Mouse (Mus musculus) midbrain, embryonic 10.5 days (tissue): ENCODE results near the gene Wnt11. TPM values are rescaled to one million over a fixed set of nuclear protein-coding genes. Genes with fewer than 3 reads are reported as not detected.

Experiments used
- DNase-seq: peaks from one replicate; pipeline ENCODE4 v3.0.0-alpha.2; 2017; ENCODE audit warnings: low spot score
- H3K27ac ChIP-seq: fragments of 300-500 bp; sonication (generic); replicated peaks from 2 replicates; pipeline ENCODE4 v1.5.1; 2016; ENCODE audit warnings: mild to moderate bottlenecking
- H3K27me3 ChIP-seq: fragments of 300-500 bp; sonication (generic); 2 replicates; pipeline ENCODE4 v1.6.1; 2016; ENCODE audit warnings: low read depth, mild to moderate bottlenecking; ENCODE audit not compliant: poor library complexity, severe bottlenecking
- H3K36me3 ChIP-seq: fragments of 300-500 bp; sonication (generic); 2 replicates; pipeline ENCODE4 v1.6.1; 2016; ENCODE audit warnings: mild to moderate bottlenecking, moderate library complexity
- H3K4me1 ChIP-seq: fragments of 300-500 bp; sonication (generic); 2 replicates; pipeline ENCODE4 v1.6.1; 2016
- H3K4me3 ChIP-seq: fragments of 300-500 bp; sonication (generic); 2 replicates; pipeline ENCODE4 v1.5.1; 2016; ENCODE audit warnings: mild to moderate bottlenecking, moderate library complexity
- H3K9me3 ChIP-seq: fragments of 300-500 bp; sonication (generic); replicated peaks from 2 replicates; pipeline ENCODE4 v1.6.1; 2016; ENCODE audit warnings: mild to moderate bottlenecking
- WGBS: fragments of 180-500 bp; shearing (Covaris S2); methylation state at CpG from one replicate; pipeline ENCODE4 v1.1.7; 2016; 5-methylcytosine and 5-hydroxymethylcytosine counted together
- polyA plus RNA-seq: library from polyadenylated mRNA; unstranded; fragments of >200 nt; fragmentation: Nextera tagmentation; extraction: Ambion mirVana; gene quantifications from 2 replicates; pipeline ENCODE4 v1.2.1, GENCODE M21; 2016

The Wnt11 gene
- polyA plus RNA-seq, 1 experiment from 2014 or later = 0.70 TPM

GRCm38 (mm10) chr7:98901120-98901519, 66.2 kb downstream of the Wnt11 start:
- WGBS = 92% methylated on average over 1 of the region's 1 CpGs
- Histone ChIP-seq H3K27me3 (no peaks in the 10 kb centered on the region; the same call in 1 of the 2 replicates), H3K4me1 (peaks cover 25% of the 10 kb centered on the region), H3K36me3 (no peaks in the 10 kb centered on the region), H3K9me3 (no peaks in the 10 kb centered on the region; the same call in 1 of the 2 replicates), H3K27ac (no peak overlapping the region), H3K4me3 (no peak overlapping the region)
- no peak for DNase-seq

DNA sequence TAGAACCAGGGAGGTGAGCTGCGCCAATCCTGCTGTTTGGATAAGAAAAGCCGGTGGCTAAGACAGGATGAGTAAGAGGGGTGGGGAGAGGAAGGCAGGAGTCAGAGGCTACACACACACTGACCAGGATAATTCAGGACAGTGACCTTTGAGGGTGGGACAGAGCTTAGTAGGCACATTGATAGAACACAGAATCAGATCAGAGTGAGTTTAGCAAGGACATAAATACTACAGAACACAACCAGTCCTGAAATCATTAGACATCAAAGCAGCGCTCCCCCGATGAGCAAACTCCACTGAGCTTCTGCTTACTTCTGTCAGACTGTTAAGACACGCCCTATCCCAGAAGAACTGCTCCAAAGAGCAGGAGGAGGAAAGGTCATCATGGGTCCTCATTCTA, 69.0 kb downstream of the Wnt11 start:
- Histone ChIP-seq H3K27me3 (no peaks in the 10 kb centered on the region), H3K4me3 (no peak overlapping the region), H3K36me3 (no peaks in the 10 kb centered on the region), H3K4me1 (peaks cover 25% of the 10 kb centered on the region), H3K27ac (peak overlapping the region; percentile 38; the same call in 1 of the 2 replicates), H3K9me3 (no peaks in the 10 kb centered on the region; the same call in 1 of the 2 replicates)
- 50% methylated on average over 5 of the region's 5 CpGs for WGBS
- no peak for DNase-seq

Other genes starting within 250 kb of the Wnt11 start
- gene Emsy, start 178.3 kb upstream of the Wnt11 start, polyA plus RNA-seq = 38.1 and 42.9 TPM in 2 replicates
- gene Thap12, start 132.0 kb upstream of the Wnt11 start, polyA plus RNA-seq = 60.6 and 63.9 TPM in 2 replicates